Mouse (Mus musculus) limb, embryonic 15.5 days (tissue): ENCODE results near the gene Vsig8. TPM values are rescaled to one million over a fixed set of nuclear protein-coding genes. Genes with fewer than 3 reads are reported as not detected.

Experiments used
- ATAC-seq: fragments of 200-750 bp; cut with Nextera tagmentation; 2 replicates; pipeline ENCODE4 v1.8.0; 2017; ENCODE audit warnings: low read depth, moderate TSS enrichment; ENCODE audit not compliant: insufficient number of reproducible peaks, low FRiP score, low TSS enrichment
- H3K27ac ChIP-seq: fragments of 300-500 bp; sonication (generic); 2 replicates; pipeline ENCODE4 v1.5.1; 2015; ENCODE audit warnings: moderate library complexity, mild to moderate bottlenecking, inconsistent platforms
- H3K27me3 ChIP-seq: fragments of 300-500 bp; sonication (generic); 2 replicates; pipeline ENCODE4 v1.6.1; 2015; ENCODE audit warnings: inconsistent platforms
- H3K36me3 ChIP-seq: fragments of 300-500 bp; sonication (generic); 2 replicates; pipeline ENCODE4 v1.6.1; 2015; ENCODE audit warnings: inconsistent platforms
- H3K4me1 ChIP-seq: fragments of 300-500 bp; sonication (generic); 2 replicates; pipeline ENCODE4 v1.6.1; 2015; ENCODE audit warnings: inconsistent platforms
- H3K4me2 ChIP-seq: fragments of 300-500 bp; sonication (generic); 2 replicates; pipeline ENCODE4 v1.6.1; 2015; ENCODE audit warnings: mild to moderate bottlenecking, inconsistent platforms
- H3K4me3 ChIP-seq: fragments of 300-500 bp; sonication (generic); 2 replicates; pipeline ENCODE4 v1.5.1; 2015; ENCODE audit warnings: mild to moderate bottlenecking, inconsistent platforms
- H3K9ac ChIP-seq: fragments of 300-500 bp; sonication (generic); 2 replicates; pipeline ENCODE4 v1.6.1; 2015; ENCODE audit warnings: inconsistent platforms
- H3K9me3 ChIP-seq: fragments of 300-500 bp; sonication (generic); 2 replicates; pipeline ENCODE4 v1.6.1; 2016; ENCODE audit warnings: inconsistent platforms
- WGBS: fragments of 180-500 bp; shearing (Covaris S2); methylation state at CpG from one replicate; pipeline ENCODE4 v1.1.7; 2015; 5-methylcytosine and 5-hydroxymethylcytosine counted together
- polyA plus RNA-seq: library from polyadenylated mRNA; unstranded; fragments of >200 nt; fragmentation: Nextera tagmentation; extraction: Ambion mirVana; gene quantifications from 2 replicates; pipeline ENCODE4 v1.2.1, GENCODE M21; 2015

The Vsig8 gene
- polyA plus RNA-seq, 1 experiment from 2014 or later: 3.7 TPM

DNA sequence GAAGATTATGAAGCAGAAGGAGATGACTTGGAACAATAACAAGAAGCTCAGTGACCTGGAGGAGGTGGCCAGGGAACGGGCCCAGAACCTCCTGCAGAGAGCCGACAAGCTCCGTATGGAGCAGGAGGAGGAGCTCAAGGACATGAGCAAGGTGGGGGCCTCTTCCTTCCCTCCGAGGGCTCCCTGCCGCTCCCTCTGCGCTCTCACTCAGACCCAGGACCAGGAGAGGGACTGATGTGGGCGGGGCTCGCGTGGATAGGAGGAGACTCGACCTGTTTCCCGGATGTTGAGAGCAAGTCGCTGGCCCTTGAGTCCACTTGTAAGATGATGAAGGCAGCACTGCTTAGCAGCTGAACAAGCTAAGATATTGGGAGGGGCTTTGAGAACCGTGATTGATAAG is 23.2 kb upstream of the Vsig8 start:
- no peak overlapping the region for H3K9ac ChIP-seq
- H3K9me3 ChIP-seq: no peaks in the 10 kb centered on the region
- H3K27me3 ChIP-seq: peaks cover 5% of the 10 kb centered on the region
- H3K27ac ChIP-seq: no peak overlapping the region
- peak overlapping the region; percentile 20 for H3K4me3 ChIP-seq
- no peaks in the 10 kb centered on the region for H3K36me3 ChIP-seq
- no peak for ATAC-seq
- H3K4me1 ChIP-seq: peaks cover 16% of the 10 kb centered on the region
- WGBS: 4% methylated on average over 13 of the region's 13 CpGs
- peak overlapping the region; percentile 41 for H3K4me2 ChIP-seq

DNA sequence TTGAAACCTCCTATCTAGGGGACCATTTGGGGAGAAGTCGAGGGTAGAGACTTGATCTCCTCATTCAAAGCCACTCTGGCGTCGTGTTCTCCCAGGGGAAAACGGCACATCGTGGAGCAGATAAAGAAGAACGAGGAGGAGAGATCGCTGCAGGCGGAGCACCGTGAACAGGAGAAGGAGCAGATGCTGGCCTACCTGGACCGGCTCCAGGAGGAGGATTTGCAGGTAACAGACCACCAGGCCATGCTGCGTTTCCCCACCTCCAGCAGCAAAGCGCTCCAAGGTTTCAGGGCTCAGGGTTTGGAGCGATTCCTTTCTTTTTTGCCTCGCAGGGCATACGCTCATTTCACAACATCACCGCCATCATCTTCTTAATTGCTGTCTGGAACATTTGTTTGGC is 20.6 kb upstream of the Vsig8 start:
- Histone ChIP-seq H3K4me2 (no peak overlapping the region), H3K36me3 (no peaks in the 10 kb centered on the region), H3K4me1 (peaks cover 18% of the 10 kb centered on the region), H3K9ac (no peak overlapping the region), H3K4me3 (no peak overlapping the region), H3K27ac (no peak overlapping the region), H3K9me3 (no peaks in the 10 kb centered on the region), H3K27me3 (no peaks in the 10 kb centered on the region; the same call in 1 of the 2 replicates)
- ATAC-seq: no peak
- WGBS: 86% methylated on average over 16 of the region's 16 CpGs

DNA sequence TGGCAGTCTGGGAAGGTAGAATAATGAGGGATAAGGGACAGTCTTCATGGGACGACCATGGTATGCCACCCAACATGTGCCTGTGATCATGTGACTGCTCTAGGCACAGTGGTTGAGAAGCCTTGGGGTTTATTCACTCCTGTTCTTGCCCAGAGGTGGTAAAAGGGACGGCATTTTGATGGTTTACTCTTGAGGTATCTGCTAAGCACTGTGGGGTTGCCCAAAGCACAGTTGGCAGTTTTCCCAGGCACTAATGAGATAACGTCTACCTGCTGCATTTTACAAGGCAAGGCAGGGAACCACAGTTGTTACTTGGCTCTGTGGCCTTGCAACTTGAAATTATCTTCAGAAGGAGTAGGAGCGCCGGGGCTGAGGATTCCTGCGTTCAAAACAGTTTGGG is 15.9 kb upstream of the Vsig8 start:
- H3K27me3 ChIP-seq: peaks cover 3% of the 10 kb centered on the region; the same call in 1 of the 2 replicates
- H3K4me3 ChIP-seq: no peak overlapping the region
- H3K36me3 ChIP-seq: no peaks in the 10 kb centered on the region
- no peak overlapping the region for H3K27ac ChIP-seq
- H3K9me3 ChIP-seq: no peaks in the 10 kb centered on the region
- H3K4me2 ChIP-seq: no peak overlapping the region
- ATAC-seq: no peak
- no peak overlapping the region for H3K9ac ChIP-seq
- peaks cover 8% of the 10 kb centered on the region for H3K4me1 ChIP-seq
- whole genome bisulfite sequencing: 26% methylated on average over 6 of the region's 6 CpGs

- Histone ChIP-seq H3K4me1 (peaks cover 8% of the 10 kb centered on the region), H3K27ac (no peak overlapping the region), H3K36me3 (no peaks in the 10 kb centered on the region), H3K4me2 (no peak overlapping the region), H3K9me3 (no peaks in the 10 kb centered on the region), H3K4me3 (no peak overlapping the region), H3K9ac (no peak overlapping the region), H3K27me3 (peaks cover 3% of the 10 kb centered on the region; the same call in 1 of the 2 replicates)
- 46% methylated on average over 11 of the region's 11 CpGs for WGBS
- no peak for ATAC-seq
Observed at GRCm38 (mm10) chr1:172540283-172540820, 15.4 kb upstream of the Vsig8 start.

GRCm38 (mm10) chr1:172546062-172546461 is 9.7 kb upstream of the Vsig8 start:
- Histone ChIP-seq H3K4me1 (peaks cover 14% of the 10 kb centered on the region), H3K27me3 (no peaks in the 10 kb centered on the region; the same call in 1 of the 2 replicates), H3K9me3 (no peaks in the 10 kb centered on the region), H3K4me3 (no peak overlapping the region), H3K9ac (no peak overlapping the region), H3K36me3 (no peaks in the 10 kb centered on the region), H3K4me2 (no peak overlapping the region), H3K27ac (no peak overlapping the region)
- WGBS: 81% methylated on average over 4 of the region's 4 CpGs
- ATAC-seq: no peak

DNA sequence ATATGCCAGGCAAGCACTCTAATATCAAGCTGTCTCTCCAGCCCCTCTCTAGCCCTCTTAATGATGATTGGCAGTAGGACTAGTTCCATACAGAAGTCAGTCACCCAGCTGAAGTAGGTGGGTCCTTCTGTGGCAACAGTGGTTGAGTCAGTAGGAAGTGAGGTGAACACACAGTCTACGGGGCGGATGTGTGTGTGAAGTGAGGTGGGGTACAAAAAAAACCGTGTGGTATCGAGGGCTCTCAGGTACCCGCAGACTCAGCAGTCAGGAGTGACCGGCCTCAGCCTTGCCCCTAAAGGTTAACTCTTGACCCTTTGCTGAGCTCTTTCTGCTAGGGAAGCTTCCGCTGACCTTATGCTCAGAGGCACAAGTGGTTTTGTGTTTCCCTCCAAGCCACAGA is 7.2 kb upstream of the Vsig8 start:
- no peak for ATAC-seq
- WGBS: 48% methylated on average over 7 of the region's 7 CpGs

DNA sequence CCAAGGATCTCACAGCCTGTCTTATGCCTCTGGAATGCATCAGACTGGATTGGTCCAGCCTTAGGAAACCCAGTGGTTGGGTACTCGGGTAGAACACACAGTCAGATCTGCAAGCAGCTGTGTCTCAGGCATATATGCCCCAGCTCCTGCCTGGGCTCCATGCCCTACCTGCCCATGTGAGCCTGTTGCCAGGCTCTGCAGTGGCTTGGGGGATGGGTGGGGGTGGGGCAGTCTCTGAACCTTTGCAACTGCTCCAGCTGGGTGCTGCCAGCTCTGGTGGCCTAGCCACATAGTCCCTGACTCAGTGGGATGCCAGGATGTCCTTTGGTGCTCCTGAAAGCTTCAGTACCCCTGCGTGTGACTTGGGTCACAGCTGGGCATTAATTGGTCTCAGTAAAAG is 6.4 kb upstream of the Vsig8 start:
- Histone ChIP-seq H3K9ac (no peak overlapping the region), H3K9me3 (no peaks in the 10 kb centered on the region), H3K4me1 (peaks cover 23% of the 10 kb centered on the region), H3K27me3 (no peaks in the 10 kb centered on the region; the same call in 1 of the 2 replicates), H3K4me2 (no peak overlapping the region), H3K36me3 (no peaks in the 10 kb centered on the region), H3K27ac (no peak overlapping the region), H3K4me3 (no peak overlapping the region)
- ATAC-seq: no peak
- whole genome bisulfite sequencing: 12% methylated on average over 2 of the region's 2 CpGs

More for the DNA sequence above, 7.2 kb upstream of the Vsig8 start:
- no peak overlapping the region for H3K9ac ChIP-seq
- no peaks in the 10 kb centered on the region for H3K9me3 ChIP-seq
- no peaks in the 10 kb centered on the region for H3K36me3 ChIP-seq
- H3K4me2 ChIP-seq: no peak overlapping the region
- peaks cover 21% of the 10 kb centered on the region for H3K4me1 ChIP-seq
- no peak overlapping the region for H3K4me3 ChIP-seq
- no peak overlapping the region for H3K27ac ChIP-seq
- H3K27me3 ChIP-seq: no peaks in the 10 kb centered on the region; the same call in 1 of the 2 replicates

DNA sequence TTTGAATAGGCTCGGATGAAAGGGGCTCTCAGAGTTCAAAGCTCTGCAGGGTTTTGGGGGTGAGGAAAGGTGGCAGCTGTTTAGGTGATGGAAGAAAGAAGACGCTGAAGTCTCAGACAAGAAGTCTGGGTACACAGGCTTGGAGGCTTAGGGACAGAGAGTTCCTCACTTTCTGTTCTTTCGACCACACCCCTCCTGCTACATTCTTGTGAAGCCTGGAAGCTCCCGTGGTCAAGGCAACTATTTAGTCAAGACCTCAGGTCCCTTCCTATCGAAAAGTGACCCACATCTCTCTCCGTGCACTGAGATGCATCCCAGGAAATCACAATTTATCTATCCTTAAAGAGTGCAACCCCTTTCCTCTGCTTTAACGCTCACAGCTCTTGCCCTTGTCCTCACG is 6.0 kb upstream of the Vsig8 start:
- no peaks in the 10 kb centered on the region for H3K36me3 ChIP-seq
- H3K4me1 ChIP-seq: peaks cover 23% of the 10 kb centered on the region
- H3K27ac ChIP-seq: no peak overlapping the region
- H3K9ac ChIP-seq: no peak overlapping the region
- H3K9me3 ChIP-seq: no peaks in the 10 kb centered on the region
- H3K4me2 ChIP-seq: peak overlapping the region; percentile 44
- WGBS: 4% methylated on average over 8 of the region's 8 CpGs
- H3K4me3 ChIP-seq: peak overlapping the region; percentile 37
- ATAC-seq: no peak
- H3K27me3 ChIP-seq: no peaks in the 10 kb centered on the region; the same call in 1 of the 2 replicates

DNA sequence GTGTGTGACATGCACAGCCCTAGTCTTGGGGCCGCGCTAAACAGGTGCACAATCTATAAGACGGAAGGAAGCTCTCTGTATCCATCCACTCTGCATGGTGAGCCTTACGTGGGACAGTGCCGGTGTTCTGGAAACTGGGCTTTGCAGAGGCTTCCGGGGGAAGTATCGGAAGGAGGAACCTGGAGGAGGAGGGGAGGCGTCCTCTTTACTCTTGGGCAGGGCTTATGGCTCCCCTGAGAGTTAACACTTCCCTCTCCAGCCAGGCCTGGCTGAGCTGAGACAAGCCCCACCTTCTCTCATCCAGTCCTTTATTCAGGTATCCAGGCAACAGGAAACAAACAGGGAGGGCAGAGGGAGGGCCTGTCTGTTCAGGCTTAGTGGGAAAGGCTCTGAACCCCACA is 5.2 kb upstream of the Vsig8 start:
- WGBS: under 1% methylated on average over 8 of the region's 8 CpGs
- peak; percentile 46 for ATAC-seq
- peak overlapping the region; percentile 37 for H3K4me3 ChIP-seq
- H3K27ac ChIP-seq: peak overlapping the region; percentile 38; the same call in 1 of the 2 replicates
- H3K27me3 ChIP-seq: no peaks in the 10 kb centered on the region; the same call in 1 of the 2 replicates
- no peak overlapping the region for H3K9ac ChIP-seq
- no peaks in the 10 kb centered on the region for H3K9me3 ChIP-seq
- H3K4me2 ChIP-seq: peak overlapping the region; percentile 44
- H3K4me1 ChIP-seq: peaks cover 23% of the 10 kb centered on the region
- H3K36me3 ChIP-seq: no peaks in the 10 kb centered on the region

- peaks cover 23% of the 10 kb centered on the region for H3K4me1 ChIP-seq
Observed at GRCm38 (mm10) chr1:172551009-172551408, 4.7 kb upstream of the Vsig8 start.

DNA sequence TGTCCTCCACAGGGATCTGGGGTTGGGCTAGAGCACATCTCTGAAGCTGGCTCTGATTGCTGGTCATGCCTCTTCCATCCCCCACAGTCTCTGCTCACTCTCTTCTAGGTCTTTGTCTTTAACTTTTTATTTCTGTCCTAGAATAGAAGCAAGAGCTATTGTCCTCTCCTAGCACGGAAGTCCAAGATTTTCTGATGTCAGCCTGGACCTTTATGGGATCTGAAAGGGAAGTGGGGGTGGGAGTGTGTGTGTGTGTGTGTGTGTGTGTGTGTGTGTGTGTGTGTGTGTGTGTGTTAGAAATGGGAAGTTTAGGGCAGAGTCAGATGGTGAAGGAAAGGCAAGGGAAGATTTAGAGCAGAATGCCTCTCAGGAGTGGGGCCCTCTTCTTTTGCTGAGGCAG is 3.1 kb upstream of the Vsig8 start:
- Histone ChIP-seq H3K4me2 (no peak overlapping the region), H3K4me1 (peaks cover 23% of the 10 kb centered on the region), H3K27me3 (no peaks in the 10 kb centered on the region; the same call in 1 of the 2 replicates), H3K27ac (no peak overlapping the region), H3K36me3 (no peaks in the 10 kb centered on the region), H3K4me3 (no peak overlapping the region), H3K9me3 (no peaks in the 10 kb centered on the region), H3K9ac (no peak overlapping the region)
- WGBS: 50% methylated on average over 1 of the region's 1 CpGs
- no peak for ATAC-seq

More at GRCm38 (mm10) chr1:172551009-172551408, 4.7 kb upstream of the Vsig8 start:
- no peak overlapping the region for H3K9ac ChIP-seq
- H3K27ac ChIP-seq: no peak overlapping the region
- no peaks in the 10 kb centered on the region for H3K9me3 ChIP-seq
- H3K36me3 ChIP-seq: no peaks in the 10 kb centered on the region
- H3K27me3 ChIP-seq: no peaks in the 10 kb centered on the region; the same call in 1 of the 2 replicates
- H3K4me2 ChIP-seq: 0 out of 2 replicates have a peak overlapping the region, but pooled peaks have one; percentile 44
- H3K4me3 ChIP-seq: peak overlapping the region; percentile 37
- 37% methylated on average over 7 of the region's 7 CpGs for WGBS
- ATAC-seq: 0 out of 2 replicates have a peak, but pooled peaks have one; percentile 6

DNA sequence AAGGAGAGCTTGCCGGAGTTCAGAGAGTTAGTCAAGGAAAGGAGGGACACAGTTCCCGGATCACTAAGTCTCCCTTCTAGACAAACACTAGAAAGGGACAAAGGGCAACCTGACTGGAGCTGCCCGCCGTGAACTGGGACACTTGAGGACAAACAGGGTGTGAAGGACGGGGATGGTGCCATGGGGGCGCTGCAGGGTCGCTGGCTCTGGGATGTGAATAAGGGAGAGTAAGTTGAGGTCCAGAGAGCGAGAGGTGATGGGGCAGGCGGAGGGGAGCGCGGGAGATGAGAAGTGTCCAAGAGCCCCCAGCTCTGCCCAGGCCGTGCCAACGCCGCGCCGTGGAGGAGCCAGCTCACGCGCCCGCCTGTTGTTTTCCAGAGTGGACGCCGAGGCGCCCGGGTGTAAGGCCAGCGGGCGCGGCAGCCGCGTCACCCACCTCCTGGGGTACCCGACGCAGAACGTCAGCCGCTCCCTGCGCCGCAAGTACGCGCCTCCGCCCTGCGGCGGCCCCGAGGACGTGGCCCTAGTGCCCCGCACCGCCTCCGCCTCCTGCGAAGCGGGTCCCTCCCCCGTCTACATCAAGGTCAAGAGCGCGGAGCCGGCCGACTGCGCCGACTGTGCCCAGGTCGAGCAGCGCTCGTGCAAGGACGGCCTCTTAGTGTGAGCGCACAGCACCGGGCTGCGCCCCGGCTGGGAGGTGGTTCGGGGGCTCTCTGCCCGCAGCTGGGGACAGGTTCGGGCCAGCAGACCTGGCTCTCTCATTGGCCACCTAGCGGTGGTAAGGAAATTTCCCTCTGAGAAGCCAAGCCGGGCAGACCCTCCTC is 7.1 kb downstream of the Vsig8 start:
- no peaks in the 10 kb centered on the region for H3K9me3 ChIP-seq
- peak overlapping the region; percentile 67 for H3K27ac ChIP-seq
- peaks cover 23% of the 10 kb centered on the region for H3K4me1 ChIP-seq
- H3K27me3 ChIP-seq: peaks cover 32% of the 10 kb centered on the region
- WGBS: under 1% methylated on average over 65 of the region's 66 CpGs
- peak overlapping the region; percentile 58 for H3K9ac ChIP-seq
- H3K4me3 ChIP-seq: peak overlapping the region; percentile 70
- ATAC-seq: peak; percentile 80
- peak overlapping the region; percentile 96 for H3K4me2 ChIP-seq
- H3K36me3 ChIP-seq: no peaks in the 10 kb centered on the region
